In the genomic region with DNA sequence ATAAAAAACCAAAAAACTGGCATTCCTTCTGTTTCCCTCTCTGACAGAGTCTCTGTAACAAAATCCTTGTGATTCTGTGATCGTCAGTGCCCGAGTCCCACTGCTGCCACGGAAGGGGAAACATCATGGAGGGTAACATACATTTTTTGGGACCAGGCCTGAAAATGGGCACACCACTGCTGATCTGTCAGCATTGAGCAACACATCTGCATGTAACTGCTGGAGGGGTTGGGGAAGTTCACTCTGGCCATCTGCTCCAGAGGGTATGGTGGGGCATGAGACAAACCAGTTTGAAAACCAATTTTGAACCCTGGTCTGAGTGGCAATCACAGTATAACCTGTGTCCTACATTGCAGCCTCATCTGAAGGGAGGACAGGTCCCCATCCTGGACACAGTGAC, we compare ENCODE assay signal across 19 mouse cellular contexts. TPM values are rescaled to one million over a fixed set of nuclear protein-coding genes. Genes with fewer than 3 reads are reported as not detected.
A peak's percentile ranks its signal among the peaks of the same experiment; 100 is the strongest.
DNase-seq lines count a peak whose midpoint lies in the region; ATAC-seq lines count a peak whose summit lies in the region.
"Had no signal": no experiment of that assay in that cellular context is flagged by ENCODE, and none has a peak within 500 bp of the region (broad histone marks: within the 10 kb centered on the region; RNA-seq: fewer than 3 reads in every experiment).

No protein-coding gene starts in this region.

- 0 out of 2 replicates have a peak, but pooled peaks have one; percentile 13 for ATAC-seq in common myeloid progenitor, adult 5-6 weeks (replicated peaks; ENCODE audit: low read depth, poor library complexity, severe bottlenecking)
- ATAC-seq in megakaryocyte progenitor cell, adult 5-6 weeks (replicated peaks; ENCODE audit: poor library complexity) = peak; percentile 55
- ATAC-seq: activated CD4-positive, CD25-positive, alpha-beta regulatory T cell, adult 4 months; forebrain, embryonic 13.5 days; forebrain, embryonic 15.5 days; forebrain, postnatal 0 days had no signal

- intact Hi-C loops in heart, postnatal 36 days (cut with DNase I) = no loop called here

- peak; percentile 82 for DNase-seq in heart, adult 11 months
- no peak for DNase-seq in heart, postnatal 36 days
- DNase-seq in testis, postnatal 10 days (ENCODE audit: low spot score) = no peak
- DNase-seq in T-cell, adult 2 months (ENCODE audit: low spot score) = no peak
- DNase-seq: adrenal gland, adult 8-10 months; adrenal gland, postnatal 14 days; adrenal gland, postnatal 36 days; cerebellum, adult 11 months; cerebellum, adult 8-10 months; cerebellum, adult 9-11 months; cerebellum, postnatal 14 days; cerebellum, postnatal 36 days; forebrain, postnatal 0 days had no signal

RNA-seq across cellular contexts. Expression of a gene that starts 6.6 kb away (rescaled TPM):
- 10 to 100 TPM; 45.2 to 50.3 TPM for total RNA-seq in heart, postnatal 36 days (2021)
- 1,680 and 1,841 TPM in 2 replicates for total RNA-seq in common myeloid progenitor, adult 5-6 weeks (2017)
- total RNA-seq in megakaryocyte progenitor cell, adult 5-6 weeks (2015) = 720 and 754 TPM in 2 replicates
- total RNA-seq in megakaryocyte progenitor cell, adult 5-6 weeks (2017) = 1,515 and 1,537 TPM in 2 replicates

RNA-seq across cellular contexts. Expression of a gene that starts 49.1 kb away (rescaled TPM):
- total RNA-seq in heart, postnatal 36 days (2021) = 1 to 10 TPM; 1.3 to 1.7 TPM
- total RNA-seq in common myeloid progenitor, adult 5-6 weeks (2017) = 27.1 and 36.6 TPM in 2 replicates
- 81.5 and 82.6 TPM in 2 replicates for total RNA-seq in megakaryocyte progenitor cell, adult 5-6 weeks (2015)
- 99.3 and 113 TPM in 2 replicates for total RNA-seq in megakaryocyte progenitor cell, adult 5-6 weeks (2017)
- total RNA-seq: MEL had no signal

Comparison
In these comparisons a context has a peak if more than half of its experiments do, and no peak if none do; other contexts are left out.
1. RNA of a gene that starts 6.6 kb away (total RNA-seq): 1,680 to 1,841 TPM in common myeloid progenitor, adult 5-6 weeks and 720 to 1,537 TPM in megakaryocyte progenitor cell, adult 5-6 weeks; 45.2 to 50.3 TPM in heart, postnatal 36 days; every median in the first group is over 10 times any median in the second.
2. RNA of a gene that starts 49.1 kb away (total RNA-seq): 81.5 to 113 TPM in megakaryocyte progenitor cell, adult 5-6 weeks and 27.1 to 36.6 TPM in common myeloid progenitor, adult 5-6 weeks; 1.3 to 1.7 TPM in heart, postnatal 36 days; every median in the first group is over 10 times any median in the second.